Mouse (Mus musculus) left cerebral cortex, adult 2 months (tissue): Measurements from ENCODE around the gene Stab1. TPM values are rescaled to one million over a fixed set of nuclear protein-coding genes. Genes with fewer than 3 reads are reported as not detected.

Experiments used
- DNase-seq, 2 experiments: peaks; one replicate each; pipeline ENCODE4 v3.0.0; 2021 to 2022; ENCODE audit warnings: low spot score in 2 of 2, mixed read lengths in 1 of 2; ENCODE audit errors: extremely low spot score in 1 of 2
- H3K27ac ChIP-seq: fragments of 200-600 bp; 2 replicates; pipeline ENCODE4 v1.8.1; 2022
- H3K4me3 ChIP-seq: fragments of 200-600 bp; 2 replicates; pipeline ENCODE4 v1.8.1; 2022
- CTCF ChIP-seq: fragments of 200-600 bp; IDR thresholded peaks from 2 replicates; pipeline ENCODE4 v1.8.1; 2022; ENCODE audit warnings: antibody characterized with exemption, mild to moderate bottlenecking, moderate library complexity
- intact Hi-C: fragments of 180-260 bp; cut with DNase I; formaldehyde crosslinking; loops from one replicate; pipeline ENCODE4 v1.15.1; 2025
- total RNA-seq, 2 experiments: library from RNA; stranded (reverse); gene quantifications; 2 replicates each; pipeline ENCODE4 v1.2.3; 2021

Stab1 gene
- total RNA-seq, 2 experiments from 2014 or later, result 21.2 to 29.4 TPM

- no peak overlapping the region for H3K4me3 ChIP-seq
- no peak for DNase-seq
- no peak for TF ChIP-seq CTCF
- H3K27ac ChIP-seq, result no peak overlapping the region
- intact Hi-C loops, result no loop called here
These were observed 41.6 kb downstream of the Stab1 start for GRCm38 (mm10) chr14:31126826-31127225.

- peak in 1 of 2 experiments; percentile 10 for DNase-seq
- TF ChIP-seq CTCF, result no peak
- H3K27ac ChIP-seq, result no peak overlapping the region
- intact Hi-C loops, result no loop called here
- H3K4me3 ChIP-seq, result no peak overlapping the region
These were observed 43.0 kb downstream of the Stab1 start for GRCm38 (mm10) chr14:31125106-31126075.

GRCm38 (mm10) chr14:31115522-31115921 lies 52.9 kb downstream of the Stab1 start:
- no peak for TF ChIP-seq CTCF
- intact Hi-C loops, result no loop called here
- no peak overlapping the region for H3K27ac ChIP-seq
- DNase-seq, result no peak
- H3K4me3 ChIP-seq, result no peak overlapping the region

GRCm38 (mm10) chr14:31114011-31114410 lies 54.4 kb downstream of the Stab1 start:
- H3K27ac ChIP-seq, result no peak overlapping the region
- no peak overlapping the region for H3K4me3 ChIP-seq
- intact Hi-C loops, result no loop called here
- DNase-seq, result no peak
- TF ChIP-seq CTCF, result no peak

- TF ChIP-seq CTCF, result no peak
These were observed 56.3 kb downstream of the Stab1 start for GRCm38 (mm10) chr14:31112187-31112586.

GRCm38 (mm10) chr14:31110613-31111012 lies 57.8 kb downstream of the Stab1 start:
- no peak for DNase-seq
- intact Hi-C loops, result no loop called here

More at GRCm38 (mm10) chr14:31112187-31112586, 56.3 kb downstream of the Stab1 start:
- no peak overlapping the region for H3K27ac ChIP-seq
- H3K4me3 ChIP-seq, result no peak overlapping the region
- intact Hi-C loops, result no loop called here
- DNase-seq, result no peak

GRCm38 (mm10) chr14:31105156-31105555 lies 63.3 kb downstream of the Stab1 start:
- intact Hi-C loops, result no loop called here
- no peak for DNase-seq
- no peak for TF ChIP-seq CTCF
- Histone ChIP-seq H3K4me3 (no peak overlapping the region), H3K27ac (no peak overlapping the region)

More at GRCm38 (mm10) chr14:31110613-31111012, 57.8 kb downstream of the Stab1 start:
- TF ChIP-seq CTCF, result no peak
- Histone ChIP-seq H3K4me3 (no peak overlapping the region), H3K27ac (no peak overlapping the region)

- Histone ChIP-seq H3K4me3 (no peak overlapping the region), H3K27ac (no peak overlapping the region)
- no peak for DNase-seq
- TF ChIP-seq CTCF, result no peak
- intact Hi-C loops, result no loop called here
These were observed 78.5 kb downstream of the Stab1 start for GRCm38 (mm10) chr14:31089918-31090317.

Other genes with a start within 250 kb of the Stab1 start
- gene Itih3, start 244.9 kb downstream of the Stab1 start, total RNA-seq, result 10 to 100 TPM; 24.6 to 24.7 TPM
- not detected for gene Itih1, start 225.4 kb downstream of the Stab1 start, total RNA-seq
- gene Nek4, start 217.3 kb downstream of the Stab1 start, total RNA-seq, result 10 to 100 TPM; 18.8 to 19.2 TPM
- 10 to 100 TPM; 42.1 to 44.3 TPM for gene Glt8d1, start 167.2 kb downstream of the Stab1 start, total RNA-seq
- gene Spcs1, start 167.0 kb downstream of the Stab1 start, total RNA-seq, result 100 to 1,000 TPM; 137 to 156 TPM
- 10 to 100 TPM; 56.9 to 58.0 TPM for gene Pbrm1, start 149.5 kb downstream of the Stab1 start, total RNA-seq
- gene Gnl3, start 149.5 kb downstream of the Stab1 start, total RNA-seq, result 10 to 100 TPM; 50.5 to 51.0 TPM
- gene Smim4, start 39.7 kb downstream of the Stab1 start, total RNA-seq, result 10 to 100 TPM; 21.9 to 23.5 TPM
- 1 to 10 TPM; 2.5 to 2.8 TPM for gene Nt5dc2, start 37.6 kb downstream of the Stab1 start, total RNA-seq
- 10 to 100 TPM; 33.8 to 37.7 TPM for gene Tnnc1, start 39.7 kb upstream of the Stab1 start, total RNA-seq
- gene Nisch, start 48.3 kb upstream of the Stab1 start, total RNA-seq, result 100 to 1,000 TPM; 387 to 407 TPM
- 1 to 10 TPM; 5.4 to 6.1 TPM for gene Sema3g, start 49.2 kb upstream of the Stab1 start, total RNA-seq
- gene Phf7, start 82.7 kb upstream of the Stab1 start, total RNA-seq, result 1 to 10 TPM; 3.3 to 4.3 TPM
- gene Bap1, start 82.8 kb upstream of the Stab1 start, total RNA-seq, result 100 to 1,000 TPM; 142 to 146 TPM
- gene Dnah1, start 155.3 kb upstream of the Stab1 start, total RNA-seq, result 1 to 10 TPM; 4.6 to 5.8 TPM
- gene Capn7, start 168.0 kb upstream of the Stab1 start, total RNA-seq, result 10 to 100 TPM; 33.8 to 38.3 TPM